ENCODE assay signal across 22 mouse cellular contexts in genomic region chr3:154810273-154810870, GRCm38 (mm10).
DNase-seq lines count a peak whose midpoint lies in the region; ATAC-seq and TF ChIP-seq lines count a peak whose summit lies in the region.
"Had no signal": no experiment of that assay in that cellular context is flagged by ENCODE, and none has a peak within 500 bp of the region (broad histone marks: within the 10 kb centered on the region; RNA-seq: fewer than 3 reads in every experiment).

No protein-coding gene starts in this region.

- CTCF ChIA-PET in Patski (lab: Charles Lee) = interaction anchor here (0.9 to 1.5 kb wide), 6 partner anchors 9 to 158 kb away, joined by 3 to 7 read pairs (median 3); no protein-coding TSS in a partner anchor

- WGBS in heart, embryonic 13.5 days = 55% methylated on average over 7 of the region's 7 CpGs
- 57% methylated on average over 7 of the region's 7 CpGs for WGBS in heart, embryonic 11.5 days (ENCODE audit: insufficient replicate concordance)
- WGBS in midbrain, embryonic 16.5 days = 51% methylated on average over 7 of the region's 7 CpGs

- H3K9ac ChIP-seq in heart, embryonic 13.5 days = no peak overlapping the region
- H3K9ac ChIP-seq in heart, embryonic 11.5 days (ENCODE audit: low read depth, low read length) = no peak overlapping the region
- H3K9ac ChIP-seq in midbrain, embryonic 16.5 days (ENCODE audit: low read depth, low read length) = no peak overlapping the region
- H3K9ac ChIP-seq: embryonic facial prominence, embryonic 12.5 days; heart, embryonic 12.5 days; liver, embryonic 15.5 days; neural tube, embryonic 12.5 days had no signal

- in situ Hi-C loops in Patski (cut with MboI; ENCODE audit: low pct_unique_long_range_greater_than_20kb) = no loop called here

- no peaks in the 10 kb centered on the region for H3K27me3 ChIP-seq in heart, embryonic 13.5 days (replicated peaks)
- no peaks in the 10 kb centered on the region for H3K27me3 ChIP-seq in heart, embryonic 11.5 days (ENCODE audit: control insufficient read depth, insufficient read depth, low read length)
- H3K27me3 ChIP-seq in Patski = no peaks in the 10 kb centered on the region
- no peaks in the 10 kb centered on the region for H3K27me3 ChIP-seq in midbrain, embryonic 16.5 days (ENCODE audit: control insufficient read depth, insufficient read depth, low read depth, low read length)
- H3K27me3 ChIP-seq: embryonic facial prominence, embryonic 12.5 days; liver, embryonic 15.5 days; neural tube, embryonic 12.5 days had no signal

- TF ChIP-seq CTCF in Patski (IDR thresholded peaks at IDR 0.05) = no peak

- H3K4me1 ChIP-seq in heart, embryonic 13.5 days = peaks cover 20% of the 10 kb centered on the region
- H3K4me1 ChIP-seq in heart, embryonic 11.5 days (ENCODE audit: control insufficient read depth, insufficient read depth, low read length) = peaks cover 11% of the 10 kb centered on the region; the same call in 1 of the 2 replicates
- H3K4me1 ChIP-seq in midbrain, embryonic 16.5 days (ENCODE audit: control insufficient read depth, insufficient read depth, low read length) = peaks cover 36% of the 10 kb centered on the region
- H3K4me1 ChIP-seq: liver, embryonic 15.5 days; neural tube, embryonic 12.5 days had no signal

- peak; percentile 32 for DNase-seq in 3T3-L1 (ENCODE audit: low read depth, low spot score)
- peak; percentile 91 for DNase-seq in Patski (ENCODE audit: low read depth, low spot score)
- DNase-seq in ovary, postnatal 36 days (ENCODE audit: low spot score) = no peak
- DNase-seq in thymus, adult 18-20 months = no peak
- DNase-seq: adrenal gland, postnatal 14 days; B cell, adult 2 months; cerebellum, adult 11 months; cerebellum, postnatal 10 days; kidney, adult 18-20 months; layer of hippocampus, postnatal 36 days; right cerebral cortex, adult 18-20 months; thymus, postnatal 4 days had no signal

- POLR2A ChIA-PET in Patski (lab: Charles Lee) = interaction anchor here (1.1 kb wide), 1 partner anchor 10 kb away, joined by 3 read pairs; no protein-coding TSS in a partner anchor

- peak overlapping the region; percentile 24; the same call in 1 of the 2 replicates for H3K27ac ChIP-seq in heart, embryonic 13.5 days (replicated peaks)
- no peak overlapping the region for H3K27ac ChIP-seq in heart, embryonic 11.5 days (ENCODE audit: low read depth, low read length)
- peak overlapping the region; percentile 72 for H3K27ac ChIP-seq in midbrain, embryonic 16.5 days (ENCODE audit: low read length)
- H3K27ac ChIP-seq: embryonic facial prominence, embryonic 12.5 days; kidney, postnatal 0 days; liver, embryonic 15.5 days; neural tube, embryonic 12.5 days had no signal

- H3K4me3 ChIP-seq in heart, embryonic 13.5 days = no peak overlapping the region
- H3K4me3 ChIP-seq in heart, embryonic 11.5 days (ENCODE audit: low read depth, low read length) = no peak overlapping the region
- H3K4me3 ChIP-seq in midbrain, embryonic 16.5 days (ENCODE audit: low read depth, low read length) = no peak overlapping the region
- H3K4me3 ChIP-seq: embryonic facial prominence, embryonic 12.5 days; erythroblast, embryonic 14.5 days; heart, embryonic 12.5 days; liver, embryonic 15.5 days; neural tube, embryonic 12.5 days had no signal

- H3K4me2 ChIP-seq in heart, embryonic 13.5 days = no peak overlapping the region
- H3K4me2 ChIP-seq in heart, embryonic 11.5 days = no peak overlapping the region
- H3K4me2 ChIP-seq in midbrain, embryonic 16.5 days (ENCODE audit: low read length) = no peak overlapping the region
- H3K4me2 ChIP-seq: embryonic facial prominence, embryonic 12.5 days; heart, embryonic 12.5 days; liver, embryonic 15.5 days; neural tube, embryonic 12.5 days had no signal

- H3K9me3 ChIP-seq in heart, embryonic 13.5 days = no peaks in the 10 kb centered on the region
- H3K9me3 ChIP-seq in heart, embryonic 11.5 days (replicated peaks; ENCODE audit: control insufficient read depth, low read length) = no peaks in the 10 kb centered on the region
- H3K9me3 ChIP-seq in midbrain, embryonic 16.5 days (replicated peaks; ENCODE audit: control insufficient read depth, low read length, poor library complexity, severe bottlenecking) = no peaks in the 10 kb centered on the region
- H3K9me3 ChIP-seq: embryonic facial prominence, embryonic 12.5 days; heart, embryonic 12.5 days; liver, embryonic 15.5 days; neural tube, embryonic 12.5 days had no signal

- no peak for ATAC-seq in heart, embryonic 13.5 days (ENCODE audit: extremely low read depth, insufficient number of reproducible peaks, low FRiP score, low TSS enrichment)
- ATAC-seq in heart, embryonic 11.5 days (replicated peaks; ENCODE audit: insufficient number of reproducible peaks, low FRiP score, low TSS enrichment) = no peak
- ATAC-seq in Patski = peak; percentile 97
- no peak for ATAC-seq in midbrain, embryonic 16.5 days
- ATAC-seq: activated CD4-positive, CD25-positive, alpha-beta regulatory T cell, adult 4 months had no signal

- 0 out of 2 replicates have a peak, but pooled peaks cover 5% of the 10 kb centered on the region for H3K36me3 ChIP-seq in heart, embryonic 13.5 days
- no peaks in the 10 kb centered on the region for H3K36me3 ChIP-seq in heart, embryonic 11.5 days (ENCODE audit: control insufficient read depth, insufficient read depth, low read length)
- H3K36me3 ChIP-seq in midbrain, embryonic 16.5 days (ENCODE audit: control insufficient read depth, insufficient read depth, low read length) = no peaks in the 10 kb centered on the region
- H3K36me3 ChIP-seq: embryonic facial prominence, embryonic 12.5 days; heart, embryonic 12.5 days; liver, embryonic 15.5 days; neural tube, embryonic 12.5 days had no signal

Comparison
In these comparisons a context has a peak if more than half of its experiments do, and no peak if none do; other contexts are left out.
1. DNase-seq: peak in 3T3-L1 (single experiment) and Patski (single experiment); none in ovary, postnatal 36 days (single experiment) and thymus, adult 18-20 months (0 of 2).